Mouse (Mus musculus) neutrophil, adult 65 days (primary cell): ENCODE data around the gene Dnajb3. TPM values are rescaled to one million over a fixed set of nuclear protein-coding genes. Genes with fewer than 3 reads are reported as not detected.

Source experiments
- total RNA-seq: library from RNA; stranded (reverse); gene quantifications from 2 replicates; pipeline ENCODE4 v1.2.4, GENCODE M21; 2023

Gene Dnajb3
- not detected in 2 replicates for total RNA-seq

GRCm38 (mm10) chr1:88205294-88205922 is at the start of gene Dnajb3:
Dnajb3 (minus strand) TSS chr1:88205782.

DNA sequence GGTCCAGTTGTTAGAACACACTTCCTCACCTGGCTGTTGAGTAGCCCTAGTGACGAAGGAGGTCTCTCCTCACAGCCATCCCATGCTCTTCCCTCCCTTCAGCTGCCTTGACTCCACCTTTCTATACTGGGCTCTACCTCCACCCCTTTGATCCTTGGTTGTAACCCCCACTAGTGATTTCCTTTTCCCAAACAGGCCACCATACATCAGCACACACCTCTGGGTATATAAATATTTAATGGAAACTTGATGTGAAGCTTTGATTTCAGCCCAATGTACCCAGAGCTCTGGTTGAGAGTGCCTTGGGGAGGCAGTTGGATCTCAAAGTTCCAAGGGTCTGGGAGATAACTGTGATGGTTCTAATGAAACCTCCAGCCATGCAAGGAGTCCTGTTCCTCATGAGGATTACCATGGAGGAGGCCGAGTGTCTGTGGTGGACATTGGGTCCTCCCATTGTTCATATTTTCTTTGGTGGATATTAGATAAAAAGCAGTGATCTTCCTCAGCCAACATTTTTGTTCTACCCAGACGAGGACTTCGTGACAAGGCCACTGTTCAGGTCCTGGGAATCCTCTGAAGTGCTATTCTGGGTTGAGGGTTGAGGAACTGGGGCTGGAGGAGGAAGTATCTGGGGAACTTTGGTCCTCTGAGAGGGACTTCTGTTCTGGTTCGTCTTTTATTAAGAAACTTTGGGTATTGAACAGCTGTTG is 21.2 kb upstream of the Dnajb3 start, which contains the start of gene Mroh2a:
Gene Mroh2a (plus strand): TSS at position 317 of the 710 bp plus-strand sequence.

DNA sequence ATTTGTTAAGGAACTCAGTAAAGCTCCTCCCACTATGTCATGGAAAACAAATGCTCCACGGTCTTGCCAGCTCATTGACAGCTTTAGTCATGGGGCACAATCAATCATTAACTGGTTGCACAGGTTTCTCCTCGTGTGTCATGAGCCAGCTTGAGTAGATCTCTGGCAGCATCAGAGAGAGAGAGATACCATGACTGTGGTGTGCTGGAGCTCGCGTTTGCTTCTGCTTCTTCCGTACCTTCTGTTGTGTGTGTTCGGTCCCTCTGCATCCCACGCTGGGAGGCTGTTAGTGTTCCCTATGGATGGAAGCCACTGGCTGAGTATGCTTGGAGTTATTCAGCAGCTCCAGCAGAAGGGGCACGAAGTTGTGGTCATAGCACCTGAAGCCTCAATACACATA is 6.2 kb upstream of the Dnajb3 start, which contains the start of gene Ugt1a1:
Gene Ugt1a1 (plus strand): TSS at position 148 of the 400 bp plus-strand sequence.

GRCm38 (mm10) chr1:88200456-88200855 is 5.1 kb downstream of the Dnajb3 start, which contains the start of gene Ugt1a2:
Ugt1a2 (plus strand) TSS chr1:88200601.

GRCm38 (mm10) chr1:88165711-88166110 is 39.9 kb downstream of the Dnajb3 start, which contains the start of gene Ugt1a5:
Ugt1a5 (plus strand) TSS chr1:88166012.

Other genes with a start within 250 kb of the Dnajb3 start
- gene Usp40, start 197.2 kb downstream of the Dnajb3 start, total RNA-seq, result 3.2 and 3.9 TPM in 2 replicates
- not detected in 2 replicates for gene Ugt1a10, start 150.4 kb downstream of the Dnajb3 start, total RNA-seq
- not detected in 2 replicates for gene Ugt1a9, start 135.0 kb downstream of the Dnajb3 start, total RNA-seq
- not detected in 2 replicates for gene Ugt1a8, start 118.0 kb downstream of the Dnajb3 start, total RNA-seq
- 99.6 and 115 TPM in 2 replicates for gene Ugt1a7c, start 110.7 kb downstream of the Dnajb3 start, total RNA-seq
- 35.0 and 48.8 TPM in 2 replicates for gene Ugt1a6b, start 102.5 kb downstream of the Dnajb3 start, total RNA-seq
- gene Ugt1a6a, start 71.0 kb downstream of the Dnajb3 start, total RNA-seq, result 30.4 and 41.7 TPM in 2 replicates
- 11.7 and 27.4 TPM in 2 replicates for gene Ugt1a5, start 39.8 kb downstream of the Dnajb3 start, total RNA-seq
- 7.4 and 19.5 TPM in 2 replicates for gene Ugt1a2, start 5.2 kb downstream of the Dnajb3 start, total RNA-seq
- gene Ugt1a1, start 6.2 kb upstream of the Dnajb3 start, total RNA-seq, result 9.2 and 16.8 TPM in 2 replicates
- gene Mroh2a, start 21.2 kb upstream of the Dnajb3 start, total RNA-seq, result 1.9 and 3.9 TPM in 2 replicates
- 194 and 233 TPM in 2 replicates for gene Hjurp, start 71.9 kb upstream of the Dnajb3 start, total RNA-seq
- not detected in 2 replicates for gene Trpm8, start 71.9 kb upstream of the Dnajb3 start, total RNA-seq
- gene Spp2, start 201.2 kb upstream of the Dnajb3 start, total RNA-seq, result not detected in 2 replicates